9 mouse cellular contexts compared by ENCODE assay signal in the genomic region with DNA sequence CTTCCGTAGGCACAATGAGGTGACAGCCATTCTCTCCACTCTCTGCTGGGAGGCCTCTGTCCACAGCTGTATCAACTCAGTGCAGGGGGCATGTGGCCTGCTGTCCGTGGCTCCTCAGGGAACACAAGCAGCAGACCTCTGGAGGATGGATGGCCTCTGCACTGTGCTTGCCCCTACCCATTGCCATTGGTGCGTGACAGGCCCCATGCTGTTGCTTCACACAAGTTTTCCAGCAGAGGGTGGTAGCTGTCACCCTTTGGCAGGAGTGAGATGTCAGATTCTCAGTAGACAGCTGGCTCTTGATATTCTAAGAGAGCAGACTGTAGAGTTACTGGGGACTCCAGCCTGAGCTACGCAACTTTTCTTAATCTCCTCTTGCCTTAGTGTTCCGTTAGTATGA.
DNase-seq lines count a peak whose midpoint lies in the region; ATAC-seq and TF ChIP-seq lines count a peak whose summit lies in the region.
"Had no signal": no experiment of that assay in that cellular context is flagged by ENCODE, and none has a peak within 500 bp of the region (broad histone marks: within the 10 kb centered on the region; RNA-seq: fewer than 3 reads in every experiment).

No protein-coding gene starts in this region.

- WGBS in kidney, embryonic 15.5 days, result 47% methylated on average over 5 of the region's 5 CpGs
- 56% methylated on average over 5 of the region's 5 CpGs for WGBS in lung, postnatal 0 days

- no peak for TF ChIP-seq EP300 in CH12.LX (IDR thresholded peaks at IDR 0.05; ENCODE audit: low read length)
- no peak for TF ChIP-seq EP300 in lung, postnatal 0 days (IDR thresholded peaks at IDR 0.05)

- no peaks in the 10 kb centered on the region for H3K36me3 ChIP-seq in kidney, embryonic 15.5 days
- peaks cover 0 to 50% of the 10 kb centered on the region in 2 experiments for H3K36me3 ChIP-seq in CH12.LX (replicated peaks in 1 of 2; ENCODE audit: control insufficient read depth in 1 of 2, insufficient read depth in 1 of 2, low read length in 1 of 2)
- no peaks in the 10 kb centered on the region for H3K36me3 ChIP-seq in lung, postnatal 0 days (ENCODE audit: insufficient read depth, low read length)

- H3K4me2 ChIP-seq in kidney, embryonic 15.5 days, result no peak overlapping the region
- H3K4me2 ChIP-seq in CH12.LX (ENCODE audit: insufficient read depth, low read depth, poor library complexity, severe bottlenecking), result no peak overlapping the region
- no peak overlapping the region for H3K4me2 ChIP-seq in lung, postnatal 0 days (replicated peaks; ENCODE audit: low read depth, low read length)

- no peaks in the 10 kb centered on the region for H3K79me2 ChIP-seq in CH12.LX (replicated peaks; ENCODE audit: control insufficient read depth, extremely low read depth, insufficient read depth, poor library complexity, severe bottlenecking)

- no peak overlapping the region for H3K9ac ChIP-seq in kidney, embryonic 15.5 days
- H3K9ac ChIP-seq in CH12.LX (ENCODE audit: insufficient read depth, low read depth), result no peak overlapping the region
- H3K9ac ChIP-seq in lung, postnatal 0 days (replicated peaks; ENCODE audit: low read depth), result no peak overlapping the region

- H3K9me3 ChIP-seq in kidney, embryonic 15.5 days (replicated peaks), result no peaks in the 10 kb centered on the region
- H3K9me3 ChIP-seq in CH12.LX (replicated peaks; ENCODE audit: low read length), result no peaks in the 10 kb centered on the region
- no peaks in the 10 kb centered on the region for H3K9me3 ChIP-seq in lung, postnatal 0 days (ENCODE audit: low read length)

- DNase-seq in kidney, adult 18-20 months, result no peak
- DNase-seq in CH12.LX (ENCODE audit: extremely low read depth), result no peak
- peak; percentile 17 for DNase-seq in ZHBTc4 (ENCODE audit: low read depth, low spot score)
- peak; percentile 59 for DNase-seq in lung, postnatal 0 days (ENCODE audit: low spot score)
- no peak for DNase-seq in spleen, adult 12 weeks (ENCODE audit: low spot score)
- no peak for DNase-seq in spleen, postnatal 14 days (ENCODE audit: low spot score in 2 of 2)
- DNase-seq: adrenal gland, postnatal 36 days had no signal

- no peaks in the 10 kb centered on the region for H3K4me1 ChIP-seq in kidney, embryonic 15.5 days
- peaks cover 0 to 14% of the 10 kb centered on the region in 2 experiments; a peak in 1 of 4 replicates for H3K4me1 ChIP-seq in CH12.LX (ENCODE audit: control insufficient read depth in 1 of 2, insufficient read depth in 2 of 2)
- no peaks in the 10 kb centered on the region for H3K4me1 ChIP-seq in lung, postnatal 0 days (ENCODE audit: insufficient read depth, low read depth, low read length)

- no peak overlapping the region for H3K27ac ChIP-seq in kidney, embryonic 15.5 days
- H3K27ac ChIP-seq in CH12.LX (ENCODE audit: insufficient read depth, low read depth), result no peak overlapping the region
- H3K27ac ChIP-seq in lung, postnatal 0 days (ENCODE audit: low read length), result no peak overlapping the region
- H3K27ac ChIP-seq: macrophage had no signal

- peak; percentile 62 for TF ChIP-seq RAD21 in CH12.LX (IDR thresholded peaks at IDR 0.05; ENCODE audit: low read depth, low read length)

- no peak for TF ChIP-seq POLR2A in CH12.LX (IDR thresholded peaks at IDR 0.05; ENCODE audit: low read depth, low read length)

- no peak overlapping the region for H3K4me3 ChIP-seq in kidney, embryonic 15.5 days (replicated peaks)
- no peak overlapping the region for H3K4me3 ChIP-seq in CH12.LX (replicated peaks in 1 of 3; ENCODE audit: low read depth in 2 of 3, low read length in 2 of 3, poor library complexity in 1 of 3)
- H3K4me3 ChIP-seq in lung, postnatal 0 days (ENCODE audit: low read depth, low read length), result no peak overlapping the region

- dilution Hi-C loops in CH12.LX (cut with MboI; ENCODE audit: extremely low pct_ligation_motif_present, extremely low pct_unique_long_range_greater_than_20kb, low sequenced_read_pairs), result no loop called here

- in situ Hi-C loops in CH12.LX (cut with MboI; ENCODE audit: low pct_ligation_motif_present, low pct_unique_long_range_greater_than_20kb, low sequenced_read_pairs), result no loop called here

- H3K27me3 ChIP-seq in kidney, embryonic 15.5 days, result no peaks in the 10 kb centered on the region
- H3K27me3 ChIP-seq in CH12.LX (replicated peaks), result no peaks in the 10 kb centered on the region
- no peaks in the 10 kb centered on the region for H3K27me3 ChIP-seq in lung, postnatal 0 days (replicated peaks; ENCODE audit: insufficient read depth, low read length)

- peak in 1 of 2 experiments; percentile 59; a peak in 2 of 4 replicates for TF ChIP-seq CTCF in CH12.LX (conservative IDR thresholded peaks at IDR 0.05 in 1 of 2, IDR thresholded peaks at IDR 0.05 in 1 of 2; ENCODE audit: low read depth in 2 of 2, low read length in 2 of 2)
- TF ChIP-seq CTCF in lung, postnatal 0 days (IDR thresholded peaks at IDR 0.05), result peak; percentile 73

- ATAC-seq in kidney, embryonic 15.5 days (replicated peaks; ENCODE audit: low FRiP score), result peak; percentile 85
- ATAC-seq in lung, postnatal 0 days, result peak; percentile 67

TF ChIP-seq in CH12.LX, 34 proteins besides CTCF, POLR2A, EP300 and RAD21:
- TF ChIP-seq JUND (conservative IDR thresholded peaks at IDR 0.05; ENCODE audit: low read depth, low read length) (no peak), SMC3 (IDR thresholded peaks at IDR 0.05; ENCODE audit: low read depth, low read length) (peak; percentile 56)

Comparison
In these comparisons a context has a peak if more than half of its experiments do, and no peak if none do; other contexts are left out.
1. DNase-seq: peak in ZHBTc4 (single experiment) and lung, postnatal 0 days (single experiment); none in kidney, adult 18-20 months (single experiment), CH12.LX (single experiment), spleen, adult 12 weeks (single experiment) and spleen, postnatal 14 days (0 of 2).